Mouse (Mus musculus): ENCODE measurements around the gene Gfod2. TPM values are rescaled to one million over a fixed set of nuclear protein-coding genes. Genes with fewer than 3 reads are reported as not detected.

Gene Gfod2
- 10 to 100 TPM in 1 of 2 experiments, 1 to 10 TPM in 1; 7.4 to 10.1 TPM for total RNA-seq (2021)
- long read RNA-seq, experiment 1, full-length matches to known transcripts, result 16 of 17 reads
- long read RNA-seq, experiment 1, partial matches to known transcripts, result 0 of 17 reads
- long read RNA-seq, experiment 1, other reads (novel, unspliced or antisense), result 1 of 17 reads
- long read RNA-seq, experiment 2, full-length matches to known transcripts, result 36 of 39 reads
- long read RNA-seq, experiment 2, partial matches to known transcripts, result 1 of 39 reads
- long read RNA-seq, experiment 2, other reads (novel, unspliced or antisense), result 2 of 39 reads

GRCm38 (mm10) chr8:105758277-105759108 lies at the start of gene Gfod2:
TSS of gene Gfod2 (minus strand) at chr8:105758664.
- peak; percentile 97 to 99 for DNase-seq (ENCODE audit: low spot score in 2 of 2)

DNA sequence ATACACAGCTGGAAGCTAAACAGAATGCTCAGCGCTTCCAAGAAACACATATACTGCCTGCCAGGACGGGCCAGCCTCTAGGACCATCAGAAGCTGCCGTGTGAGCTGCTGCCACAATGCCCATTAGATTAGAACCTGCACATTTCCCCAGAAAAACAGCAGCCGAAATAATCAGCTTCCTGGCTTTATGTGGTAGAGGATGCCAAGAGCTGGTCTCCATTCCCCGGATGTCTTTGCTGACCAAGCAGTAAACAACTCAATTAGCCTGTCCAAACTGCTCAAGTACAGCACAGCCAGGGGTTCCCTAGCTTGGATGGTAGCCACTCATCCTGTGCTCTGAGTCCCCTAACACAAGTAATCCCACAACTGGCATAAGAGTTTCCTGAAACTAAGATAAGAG lies 49.3 kb upstream of the Gfod2 start:
- DNase-seq (ENCODE audit: low spot score in 2 of 2), result no peak

DNA sequence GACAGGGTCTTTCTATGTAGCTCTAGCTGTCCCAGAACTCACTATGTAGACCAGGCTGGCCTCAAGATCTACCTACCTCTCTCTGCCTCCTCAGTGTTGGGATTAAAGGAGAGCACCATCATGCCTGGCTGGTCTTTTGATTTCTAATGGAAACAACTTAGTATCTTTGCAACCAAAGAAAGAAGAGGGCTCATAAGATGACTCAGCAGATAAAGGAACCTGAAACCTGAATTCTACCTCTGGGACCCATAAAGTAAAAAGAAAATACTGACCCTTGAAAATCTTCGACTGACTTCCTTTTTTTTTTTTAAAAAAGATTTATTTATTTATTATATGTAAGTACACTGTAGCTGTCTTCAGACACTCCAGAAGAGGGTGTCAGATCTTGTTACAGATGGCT lies 47.5 kb upstream of the Gfod2 start:
- DNase-seq (ENCODE audit: low spot score in 2 of 2), result no peak

GRCm38 (mm10) chr8:105805346-105805745 lies 46.9 kb upstream of the Gfod2 start:
- DNase-seq (ENCODE audit: low spot score in 2 of 2), result no peak

DNA sequence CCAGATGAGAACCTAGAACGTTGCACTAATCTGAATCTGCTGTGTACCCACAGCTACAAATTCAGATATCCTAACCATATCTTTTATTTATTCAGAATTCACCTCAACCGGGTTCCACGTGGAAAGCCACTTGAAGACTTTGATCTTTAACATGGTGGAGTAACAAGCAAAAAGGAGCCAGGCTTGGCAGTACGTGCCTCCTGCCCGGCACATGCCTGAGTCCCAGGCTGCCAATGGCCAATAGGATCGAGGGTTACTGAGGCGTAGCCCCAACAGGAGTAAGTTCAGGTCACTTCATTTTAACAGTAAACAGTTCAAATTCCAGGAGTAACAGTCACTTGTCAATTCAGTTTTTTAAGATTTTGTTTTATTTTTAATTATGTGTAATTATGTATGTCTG lies 46.3 kb upstream of the Gfod2 start:
- no peak for DNase-seq (ENCODE audit: low spot score in 2 of 2)

- no peak for DNase-seq (ENCODE audit: low spot score in 2 of 2)
Observed at GRCm38 (mm10) chr8:105801153-105801904, 42.9 kb upstream of the Gfod2 start.

- DNase-seq (ENCODE audit: low spot score in 2 of 2), result peak; percentile 64 to 69
Observed at GRCm38 (mm10) chr8:105799091-105799812, 40.8 kb upstream of the Gfod2 start.

GRCm38 (mm10) chr8:105798408-105798807 lies 39.9 kb upstream of the Gfod2 start:
- DNase-seq (ENCODE audit: low spot score in 2 of 2), result no peak

DNA sequence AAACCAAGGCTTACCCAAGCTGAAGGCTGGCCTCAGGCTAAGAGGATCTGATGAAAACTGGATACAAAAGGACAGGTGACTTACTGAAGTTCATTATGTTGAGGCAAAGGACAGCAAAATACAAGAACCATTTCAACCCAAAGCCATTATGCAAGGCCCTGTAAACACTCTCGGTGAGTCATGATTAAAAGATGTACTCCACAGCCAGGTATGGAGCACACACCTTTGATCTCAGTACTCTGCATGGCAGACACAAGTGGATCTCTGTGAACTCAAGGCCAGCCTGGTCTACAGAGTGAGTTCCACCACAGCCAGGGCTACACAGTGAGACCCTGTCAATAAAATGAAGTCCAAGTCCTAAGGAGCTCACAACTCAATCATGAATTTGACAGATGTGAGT lies 37.3 kb upstream of the Gfod2 start:
- no peak for DNase-seq (ENCODE audit: low spot score in 2 of 2)

- no peak for DNase-seq (ENCODE audit: low spot score in 2 of 2)
Observed at GRCm38 (mm10) chr8:105794009-105794598, 35.6 kb upstream of the Gfod2 start.

GRCm38 (mm10) chr8:105793331-105793730 lies 34.9 kb upstream of the Gfod2 start:
- no peak for DNase-seq (ENCODE audit: low spot score in 2 of 2)

DNA sequence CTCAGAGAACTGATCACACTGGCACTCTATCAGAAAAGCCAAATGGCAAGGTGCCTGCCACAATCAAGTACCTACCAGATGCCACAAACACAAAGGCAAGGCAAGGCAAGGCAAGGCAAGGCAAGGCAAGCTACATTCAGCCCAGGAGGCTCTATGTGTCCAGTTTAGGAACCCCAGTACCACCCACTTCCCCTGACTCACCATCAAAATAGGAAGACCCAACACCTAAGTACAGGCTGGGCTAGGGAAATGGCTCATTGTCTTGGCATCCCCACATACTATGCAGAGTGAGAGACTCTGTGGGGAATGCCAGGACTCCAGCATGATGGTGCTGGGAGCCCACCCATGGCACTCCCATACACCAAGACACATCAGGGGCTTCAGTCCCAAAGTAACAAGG lies 31.2 kb upstream of the Gfod2 start:
- DNase-seq (ENCODE audit: low spot score in 2 of 2), result no peak

GRCm38 (mm10) chr8:105788927-105789326 lies 30.5 kb upstream of the Gfod2 start:
- no peak for DNase-seq (ENCODE audit: low spot score in 2 of 2)

GRCm38 (mm10) chr8:105788241-105788640 lies 29.8 kb upstream of the Gfod2 start:
- peak; percentile 47 to 67 for DNase-seq (ENCODE audit: low spot score in 2 of 2)

- DNase-seq (ENCODE audit: low spot score in 2 of 2), result no peak
Observed at GRCm38 (mm10) chr8:105780298-105780697, 21.8 kb upstream of the Gfod2 start.

GRCm38 (mm10) chr8:105777833-105778232 lies 19.4 kb upstream of the Gfod2 start:
- DNase-seq (ENCODE audit: low spot score in 2 of 2), result no peak

GRCm38 (mm10) chr8:105774498-105774897 lies 16.0 kb upstream of the Gfod2 start:
- no peak for DNase-seq (ENCODE audit: low spot score in 2 of 2)

DNA sequence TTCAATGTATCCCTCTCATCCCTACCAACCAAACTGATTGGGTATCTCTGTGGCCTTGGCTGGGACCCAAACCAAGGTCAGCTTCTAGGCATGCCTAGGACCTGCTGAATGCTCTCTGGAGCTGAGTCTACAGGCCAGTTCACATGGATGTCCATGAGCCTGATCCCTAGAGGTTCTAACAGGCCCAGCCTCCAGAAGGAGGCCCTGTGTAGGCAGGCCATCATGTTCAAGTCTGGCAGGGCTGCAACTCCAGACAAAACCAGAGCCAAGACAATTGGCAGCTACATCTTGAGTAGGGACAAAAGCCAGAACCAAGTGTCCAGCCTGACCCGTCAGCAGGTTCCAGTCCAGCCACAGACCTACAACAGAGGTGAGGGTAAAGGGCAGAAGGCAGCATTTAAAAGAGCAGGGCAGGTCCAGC lies 15.0 kb upstream of the Gfod2 start:
- DNase-seq (ENCODE audit: low spot score in 2 of 2), result no peak

GRCm38 (mm10) chr8:105771398-105772175 lies 13.1 kb upstream of the Gfod2 start:
- no peak for DNase-seq (ENCODE audit: low spot score in 2 of 2)

GRCm38 (mm10) chr8:105770609-105771008 lies 12.1 kb upstream of the Gfod2 start:
- no peak for DNase-seq (ENCODE audit: low spot score in 2 of 2)

Measured in adrenal gland, adult 18-20 months (tissue).